Mouse (Mus musculus) adrenal gland, adult (tissue): ENCODE data around the gene Scg5.
A peak's percentile ranks its signal among the peaks of the same experiment; 100 is the strongest.

ENCODE experiments used
- DNase-seq, 2 experiments: peaks; one replicate each; pipeline ENCODE4 v3.0.0; 2022 to 2023; ENCODE audit warnings: low spot score in 1 of 2; ENCODE audit not compliant: inconsistent age in 2 of 2

The Scg5 gene

DNA sequence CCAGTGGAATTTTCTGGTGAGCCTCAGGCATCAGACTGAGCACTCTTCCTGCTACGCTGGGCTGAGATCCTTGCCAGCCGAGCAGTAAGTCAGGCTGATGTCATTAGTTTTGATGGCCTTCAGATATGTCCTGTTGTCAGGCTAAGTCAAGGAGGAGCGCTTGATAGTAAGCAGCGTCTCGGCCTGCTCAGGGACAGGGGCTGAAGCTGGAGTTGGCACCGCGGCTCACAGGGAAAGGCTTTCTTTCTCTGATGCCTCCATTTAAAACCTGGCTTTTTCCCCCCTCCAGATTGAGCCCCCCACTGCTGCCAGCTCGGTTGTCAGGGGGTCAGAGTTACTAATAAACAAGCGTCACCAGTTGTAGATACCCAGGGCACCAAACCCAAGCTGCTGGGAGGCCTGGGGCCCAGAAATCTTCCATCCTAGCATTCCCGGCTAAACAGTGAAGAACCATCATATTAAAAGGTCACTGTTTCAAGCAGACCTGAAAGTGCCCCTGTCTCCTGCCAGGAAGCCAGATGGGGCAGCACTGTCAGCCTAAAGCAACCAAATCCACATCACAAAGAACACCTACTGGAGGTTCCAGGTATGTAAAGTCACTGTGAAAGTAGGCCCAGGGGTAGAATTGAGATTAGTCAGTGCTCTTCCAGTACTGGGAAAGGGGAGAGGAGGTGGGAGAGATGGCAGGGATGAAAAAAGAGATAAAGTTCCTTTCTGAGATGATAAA lies 21.9 kb downstream of the Scg5 start:
- DNase-seq: peak; percentile 69 to 85

DNA sequence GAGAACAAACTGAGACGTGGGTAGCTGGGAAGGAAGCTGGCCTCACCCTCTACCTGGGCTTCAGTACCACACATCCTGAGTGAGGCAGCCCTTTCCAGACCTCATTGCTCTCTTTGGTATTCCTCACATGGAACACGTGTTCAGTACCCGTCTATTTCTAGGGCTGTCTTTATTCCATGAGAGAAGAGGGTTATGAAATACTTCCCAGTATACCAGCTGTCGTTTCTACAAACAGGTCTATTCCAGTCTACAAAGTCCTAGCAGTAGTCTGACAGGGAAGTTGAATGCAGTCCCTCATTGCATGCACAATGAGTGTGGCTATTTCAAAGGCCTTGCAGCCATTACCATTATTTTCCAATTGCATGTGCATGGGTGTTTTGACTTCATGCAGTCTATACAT lies 23.2 kb downstream of the Scg5 start:
- DNase-seq: no peak

DNA sequence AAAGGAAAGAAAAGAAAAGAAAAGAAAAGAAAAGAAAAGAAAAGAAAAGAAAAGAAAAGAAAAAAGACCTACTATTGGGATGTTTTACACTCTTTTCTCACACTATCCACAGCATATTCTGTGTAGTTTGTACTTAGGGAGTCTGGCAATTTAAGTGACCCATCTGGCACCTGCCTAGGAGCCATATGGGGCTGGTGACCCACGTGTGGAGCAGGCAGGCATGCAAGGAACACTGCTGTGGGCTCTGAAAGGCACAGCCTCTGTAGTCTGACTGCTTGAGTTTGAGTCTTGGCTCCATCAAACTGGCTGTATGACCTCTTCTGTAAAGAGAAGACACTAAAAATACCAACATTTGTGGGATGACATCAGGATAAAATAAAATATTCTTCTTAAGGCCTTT lies 25.2 kb downstream of the Scg5 start:
- DNase-seq: no peak

DNA sequence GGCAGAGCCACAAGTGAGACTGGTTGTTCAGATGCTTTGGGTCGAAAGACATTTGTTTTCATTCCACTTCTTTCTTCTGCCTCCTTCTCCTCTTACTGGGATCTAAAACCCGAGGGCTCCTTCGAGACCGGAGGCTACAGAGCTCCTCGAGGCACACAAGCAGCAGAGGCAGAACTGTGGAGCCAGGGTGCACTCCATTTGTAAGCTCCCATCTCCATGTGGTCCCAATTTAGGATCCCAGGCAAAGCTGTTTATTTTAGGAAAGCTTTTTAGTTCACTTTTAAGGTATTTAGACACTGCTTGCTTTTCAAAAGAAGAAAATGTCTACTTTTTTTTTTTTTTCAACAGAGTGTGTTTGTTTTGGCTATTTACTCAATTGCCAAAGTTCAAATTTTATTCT lies 28.1 kb downstream of the Scg5 start:
- DNase-seq: no peak

DNA sequence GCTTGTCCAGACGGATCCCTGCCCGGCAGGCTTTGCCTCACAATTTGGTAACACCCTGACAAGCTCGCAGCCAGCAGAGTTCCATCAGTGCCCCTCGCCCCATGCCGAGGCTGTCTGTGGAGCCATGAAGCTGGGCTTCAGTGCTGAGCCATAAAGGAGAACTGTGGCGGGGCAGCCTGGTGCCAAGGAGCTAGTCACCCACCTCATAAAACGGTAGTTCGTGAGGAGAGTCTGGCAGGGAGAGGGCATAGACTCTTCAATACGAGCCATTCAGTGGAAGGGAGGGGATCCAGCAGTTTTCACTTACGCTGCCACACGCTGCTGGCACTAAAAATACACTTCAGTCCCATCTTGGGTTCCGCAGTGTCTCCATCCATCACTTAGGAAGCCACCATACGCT lies 30.3 kb downstream of the Scg5 start:
- no peak for DNase-seq

DNA sequence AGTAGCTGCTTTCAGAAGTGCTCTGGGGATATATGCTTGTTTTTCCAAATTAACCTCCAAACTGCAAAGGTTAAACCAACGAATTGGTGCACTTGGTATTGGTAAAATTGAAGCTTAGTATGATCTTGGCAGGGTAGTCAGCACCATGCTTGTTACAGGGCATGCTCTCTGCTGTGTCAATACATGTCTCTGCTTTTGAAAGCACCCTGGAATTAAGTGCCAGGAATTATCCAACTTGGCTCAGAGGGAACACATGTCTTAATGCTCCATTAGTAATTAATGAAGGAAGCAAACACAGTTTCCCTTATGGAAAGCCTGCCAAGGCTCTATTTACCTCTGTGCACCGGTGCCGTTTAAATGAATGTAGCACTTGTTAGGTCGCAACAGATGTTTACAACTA lies 33.7 kb downstream of the Scg5 start:
- DNase-seq: no peak

DNA sequence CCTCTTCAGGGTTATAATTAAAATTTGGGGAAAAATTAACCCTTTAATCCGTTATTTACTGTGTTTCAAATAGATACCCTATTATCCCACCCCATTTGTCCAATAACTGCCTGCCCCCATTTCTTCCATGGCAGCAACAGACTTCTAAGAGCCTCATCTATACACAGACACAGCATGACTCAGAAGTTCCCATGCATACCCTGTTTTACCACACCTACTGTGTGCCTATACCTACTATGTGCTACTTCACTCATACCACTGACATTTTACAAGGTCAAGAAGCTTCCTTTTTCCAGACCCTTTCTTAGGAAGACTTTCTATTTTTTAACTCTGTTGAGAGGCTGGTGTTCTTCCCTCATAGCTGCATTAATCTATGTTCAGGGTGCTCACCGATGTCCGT lies 35.4 kb downstream of the Scg5 start:
- no peak for DNase-seq

DNA sequence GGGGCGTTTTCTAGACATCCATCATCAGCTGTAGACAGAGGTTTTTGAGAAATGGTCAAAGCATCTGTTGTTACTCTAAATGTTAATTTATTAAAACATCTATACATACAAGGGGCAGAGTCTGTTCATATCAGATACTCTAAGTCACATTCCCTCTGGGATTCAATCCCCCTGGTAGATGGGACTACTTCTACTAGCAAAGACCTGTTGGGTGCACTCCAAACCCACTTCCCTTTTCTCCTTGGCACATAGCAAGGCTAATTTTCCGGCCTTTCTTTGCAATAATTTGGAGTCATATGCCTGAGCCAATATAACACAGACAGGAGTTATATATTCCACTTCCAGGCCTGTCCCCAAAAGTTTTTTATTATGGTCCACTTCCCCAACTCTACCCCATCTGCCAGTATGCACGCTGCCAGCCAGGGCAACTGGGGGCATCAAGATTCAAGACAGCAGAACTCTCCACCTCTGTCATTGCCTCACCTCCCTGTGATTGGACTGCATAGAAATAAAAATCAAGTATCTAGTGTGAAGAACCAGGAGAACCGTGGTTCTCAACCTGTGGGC lies 40.0 kb downstream of the Scg5 start:
- no peak for DNase-seq

DNA sequence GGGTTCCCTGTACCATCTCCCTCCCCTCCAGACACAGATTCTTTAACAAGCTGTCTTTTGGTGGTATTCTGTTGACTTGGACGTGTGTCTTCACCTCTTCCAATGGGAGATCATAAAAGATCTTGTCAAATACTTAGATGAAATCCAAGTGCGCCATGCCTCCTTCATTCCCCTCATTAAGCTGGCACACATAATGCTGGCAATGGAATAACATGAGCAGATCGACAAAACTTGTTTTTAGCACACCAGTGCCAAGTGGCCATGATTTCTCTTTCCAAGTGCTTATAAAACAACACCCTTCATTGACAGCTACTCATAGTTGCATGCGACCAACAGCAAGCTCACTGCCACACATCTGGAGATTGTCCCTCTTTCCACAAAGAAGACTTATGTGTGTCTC lies 41.0 kb downstream of the Scg5 start:
- no peak for DNase-seq

DNA sequence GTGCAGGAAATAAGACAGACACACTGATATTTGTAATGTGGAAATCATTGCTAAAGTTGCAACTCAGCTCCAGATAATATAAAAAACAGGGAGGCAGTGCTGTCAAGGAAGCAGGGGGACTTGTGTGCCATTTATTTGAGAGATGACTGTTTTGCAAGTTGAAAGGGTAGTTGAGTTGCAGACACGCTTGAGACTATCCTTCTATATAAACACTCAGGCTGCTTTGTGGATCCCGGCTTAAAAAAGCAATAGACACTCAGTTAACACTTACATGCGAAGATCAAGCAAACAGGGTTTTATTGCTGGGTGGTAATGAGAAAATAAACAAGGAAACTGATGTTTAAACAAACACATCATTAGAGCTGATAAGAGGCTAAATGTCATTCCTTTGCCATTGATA lies 44.1 kb downstream of the Scg5 start:
- DNase-seq: no peak

DNA sequence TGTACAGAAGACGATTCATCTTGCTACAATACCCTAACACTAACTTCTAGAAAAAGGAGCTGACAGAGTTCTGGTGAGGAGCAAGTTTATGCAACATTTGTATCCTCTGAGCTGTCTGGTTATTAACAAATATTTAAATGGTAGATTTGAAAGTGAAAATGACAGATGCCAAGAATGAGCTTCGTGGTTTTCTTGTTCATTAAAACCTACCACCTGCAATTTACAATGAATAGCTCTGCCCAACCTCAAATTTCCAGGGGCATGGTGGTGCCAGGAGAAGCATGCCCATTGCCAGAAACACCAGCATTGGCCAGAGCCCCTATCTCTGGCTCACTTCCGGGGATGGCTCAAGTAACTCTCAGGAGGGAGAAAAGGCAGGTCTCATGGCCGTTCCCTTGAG lies 47.4 kb downstream of the Scg5 start:
- DNase-seq: no peak

DNA sequence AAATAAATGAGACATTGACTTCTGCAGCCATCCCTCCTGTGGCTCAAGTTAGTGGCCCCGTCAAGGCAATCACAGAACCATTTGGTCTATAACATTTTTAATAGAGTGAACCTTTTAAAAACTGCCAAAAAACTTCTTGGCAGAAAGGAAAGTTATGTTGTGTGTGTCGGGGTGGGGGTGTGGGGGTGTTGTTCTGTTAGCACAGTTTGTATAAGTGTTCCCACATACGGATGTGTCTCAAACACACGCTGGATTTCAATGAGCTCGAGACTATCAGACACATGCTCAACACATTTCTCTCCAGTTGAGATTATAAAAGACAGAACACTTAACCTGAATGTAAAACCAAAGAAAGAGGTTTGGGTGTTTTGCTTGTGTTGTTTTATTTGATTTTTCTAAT lies 47.8 kb downstream of the Scg5 start:
- no peak for DNase-seq

DNA sequence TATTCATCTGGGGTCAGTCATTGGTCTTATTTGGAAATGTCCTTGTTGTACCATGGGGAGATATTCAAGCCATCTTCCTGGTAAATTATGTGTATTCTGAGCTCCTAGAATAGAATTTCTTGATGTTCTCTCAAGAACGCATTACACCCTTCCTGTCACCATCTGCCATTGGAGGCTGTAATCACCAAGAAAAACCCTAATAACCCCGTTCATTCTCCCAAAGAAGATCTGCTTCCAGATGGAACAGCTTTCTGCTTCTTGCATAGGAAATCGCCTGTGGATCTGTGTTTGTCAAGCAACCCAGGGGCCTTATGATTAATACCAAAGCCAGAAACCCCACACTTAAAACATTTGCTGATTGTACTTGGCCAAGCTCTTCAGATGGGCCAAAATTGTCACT lies 49.6 kb downstream of the Scg5 start:
- DNase-seq: no peak

DNA sequence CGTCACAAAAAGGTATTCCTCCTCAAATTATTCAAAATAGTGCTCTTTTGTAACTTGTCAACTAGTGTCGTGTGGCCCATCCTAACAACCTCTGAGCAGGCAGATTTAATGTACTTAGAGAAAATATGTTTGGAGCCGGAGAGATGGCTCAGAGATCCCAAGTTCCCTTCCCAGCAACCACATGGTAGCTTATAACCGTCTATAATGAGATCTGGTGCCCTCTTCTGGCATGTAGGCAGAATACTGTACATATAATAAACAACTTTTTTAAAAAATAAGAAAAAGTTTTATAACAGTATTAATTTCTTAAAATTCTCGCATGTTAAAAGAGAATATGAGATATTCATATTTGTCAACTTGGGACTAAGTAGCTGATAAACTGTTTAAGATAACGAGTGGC lies 50.9 kb downstream of the Scg5 start:
- DNase-seq: no peak

DNA sequence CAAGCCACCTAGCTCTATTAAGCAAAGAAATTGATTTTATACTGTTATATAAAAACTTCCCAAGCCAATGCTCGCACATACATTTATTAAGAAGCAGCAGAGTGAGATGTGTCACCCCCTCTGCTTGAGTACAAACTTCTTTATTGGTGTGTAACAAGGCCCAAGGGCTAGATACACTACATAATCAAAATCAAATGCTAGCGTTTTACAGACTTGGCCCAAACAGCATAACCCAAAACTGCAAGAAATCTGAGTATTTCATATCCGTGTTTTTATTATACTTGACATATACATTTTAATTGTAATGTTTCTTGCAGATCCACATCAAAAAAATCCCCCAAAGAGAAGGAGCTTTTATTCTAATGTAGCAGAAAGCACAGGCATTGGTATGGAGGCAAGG lies 52.6 kb downstream of the Scg5 start:
- no peak for DNase-seq

DNA sequence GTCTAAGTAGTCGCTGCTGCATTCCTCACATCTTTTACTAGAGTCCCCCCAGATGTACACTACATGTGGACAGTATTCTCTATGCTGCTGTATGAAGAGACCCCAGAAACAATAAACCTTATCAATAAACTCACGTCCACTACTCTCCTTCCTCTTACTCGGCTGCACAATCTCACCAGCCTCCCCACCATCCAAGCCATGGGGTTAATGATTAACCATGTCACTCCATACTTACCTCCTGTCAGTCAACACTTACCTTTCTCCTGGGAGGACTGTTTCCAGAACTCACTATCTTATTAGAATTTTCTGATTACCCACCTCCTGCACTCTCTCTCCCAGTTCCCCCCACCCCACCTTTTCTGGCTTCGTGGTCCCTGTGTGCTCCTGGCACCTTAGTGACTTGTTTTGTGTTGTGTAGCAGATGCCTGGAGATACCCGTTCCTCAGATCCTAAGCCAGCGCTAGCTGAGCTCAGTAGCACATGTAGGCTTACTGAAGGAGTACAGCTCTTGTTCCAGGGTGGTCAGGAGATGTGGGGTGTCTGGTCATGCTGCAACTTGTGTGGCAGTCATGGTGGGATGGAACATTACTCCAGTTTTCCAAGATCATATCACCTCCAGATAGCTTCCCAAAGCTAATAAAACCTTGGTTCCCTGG lies 54.6 kb downstream of the Scg5 start:
- no peak for DNase-seq

DNA sequence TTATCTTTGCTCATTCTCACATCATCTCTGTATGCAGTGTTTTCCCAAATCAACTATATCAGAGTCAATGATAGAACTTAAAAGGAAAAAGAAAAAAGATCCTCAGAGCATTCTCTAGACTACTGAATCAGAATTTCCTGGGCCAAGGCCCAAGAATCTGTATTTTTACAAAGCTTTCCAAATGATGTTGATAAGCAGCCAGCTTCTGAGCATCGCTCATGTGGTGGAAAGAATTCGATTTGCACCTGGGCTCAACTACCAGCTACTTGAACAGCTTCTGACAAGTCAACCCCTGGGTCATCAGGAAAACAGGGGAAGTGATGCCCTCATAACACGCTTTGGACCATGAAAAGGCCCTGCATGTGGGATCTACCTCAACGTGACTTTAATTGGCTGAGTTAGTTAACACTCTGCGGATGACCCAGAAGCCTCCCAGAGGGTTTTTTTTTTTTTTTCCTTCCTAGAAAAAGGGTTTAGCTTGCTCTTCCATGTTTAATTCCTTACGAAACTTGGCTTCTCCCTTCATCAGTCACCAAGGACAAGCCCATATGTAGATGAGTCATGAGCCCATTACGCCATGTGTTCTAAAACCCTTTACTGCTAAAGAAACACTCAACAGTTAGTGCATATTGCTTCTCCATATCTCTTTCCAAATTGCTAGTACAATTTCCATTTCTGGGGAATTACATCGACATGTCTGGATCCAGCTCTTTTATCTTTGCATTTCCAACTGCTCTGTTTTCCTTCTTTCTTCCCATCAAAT lies 60.2 kb downstream of the Scg5 start:
- no peak for DNase-seq

DNA sequence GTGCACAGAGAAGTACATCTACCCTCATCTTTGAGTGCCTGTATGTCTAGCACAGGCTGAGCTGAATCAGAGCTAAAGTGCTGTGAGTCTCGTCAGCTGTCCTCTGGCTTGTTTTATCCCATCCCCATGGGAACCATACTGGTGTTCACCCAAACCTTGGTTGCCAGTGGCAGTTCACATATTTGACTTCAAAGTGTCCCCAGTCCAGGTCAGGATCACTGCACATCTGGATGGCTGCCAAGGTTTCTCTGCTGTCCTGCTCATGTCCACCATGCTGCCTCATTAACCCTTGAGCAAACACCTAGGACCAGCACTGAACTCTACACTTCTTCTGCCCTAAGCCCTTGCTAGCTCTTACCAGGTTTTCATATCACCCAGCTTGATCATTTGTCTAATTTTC lies 63.0 kb downstream of the Scg5 start:
- no peak for DNase-seq

DNA sequence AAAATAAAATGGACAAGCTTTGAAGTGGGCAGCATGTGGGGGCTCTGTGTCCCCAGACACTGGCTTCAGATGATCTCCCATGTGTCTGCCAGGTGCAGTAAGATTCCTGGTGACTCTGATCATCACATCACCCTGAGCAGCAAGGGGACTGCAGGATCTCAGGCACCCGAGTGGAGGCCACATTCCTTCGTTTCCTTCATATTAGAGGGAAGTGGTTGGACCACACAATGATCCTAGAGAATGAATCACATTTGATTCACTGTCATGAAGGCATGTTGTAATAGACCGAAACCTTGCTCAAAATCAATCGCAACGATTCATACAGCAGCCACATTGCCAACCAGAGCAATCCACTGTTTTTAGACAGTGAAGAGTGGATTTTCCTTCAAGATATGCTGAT lies 64.0 kb downstream of the Scg5 start:
- DNase-seq: no peak

DNA sequence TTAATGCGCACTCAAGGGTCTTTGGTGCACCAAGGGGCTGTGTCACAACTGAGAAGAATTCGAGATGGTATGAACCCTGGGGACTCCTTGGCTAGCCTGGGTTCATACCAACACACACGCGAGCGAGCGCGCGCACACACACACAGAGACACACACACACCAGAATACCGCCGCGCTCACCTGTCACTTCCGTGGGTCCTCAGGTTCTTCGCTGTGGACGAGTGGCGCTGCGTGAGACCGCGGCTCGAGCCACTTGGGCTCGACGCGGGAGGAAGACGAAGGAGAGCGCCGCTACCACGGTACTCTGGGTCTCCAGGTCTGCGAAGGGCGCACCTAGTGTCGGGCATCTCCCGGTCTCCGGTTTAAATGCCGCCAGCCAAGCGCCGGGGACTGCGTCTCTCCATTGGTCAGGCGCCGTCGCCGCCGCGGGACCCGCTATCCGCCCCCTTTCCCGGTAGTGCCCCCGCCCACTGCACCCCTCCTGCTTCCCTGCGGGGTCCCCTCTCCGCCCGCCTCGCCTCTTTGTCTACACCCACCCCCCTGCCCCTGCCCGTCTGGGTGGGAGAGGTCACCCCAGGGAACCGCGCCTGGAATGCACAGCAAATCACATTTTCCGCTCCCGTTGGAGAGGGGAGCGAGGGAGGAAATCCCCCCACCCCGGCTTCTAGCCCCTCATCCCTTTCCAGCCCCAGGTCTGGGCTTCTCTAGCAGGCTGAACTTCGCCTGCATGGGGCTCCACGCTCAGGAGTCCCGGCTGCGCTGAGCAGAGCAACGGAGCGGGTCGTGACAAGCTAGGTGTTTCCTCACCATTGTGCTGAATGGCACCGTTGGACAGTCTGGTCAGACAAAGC lies 70.4 kb downstream of the Scg5 start, which contains the start of gene Grem1:
Grem1 (minus strand) TSS at position 336 of the 851 bp plus-strand sequence.
- no peak for DNase-seq
